Comparison of ENCODE assay signal across 27 mouse cellular contexts in the genomic region with DNA sequence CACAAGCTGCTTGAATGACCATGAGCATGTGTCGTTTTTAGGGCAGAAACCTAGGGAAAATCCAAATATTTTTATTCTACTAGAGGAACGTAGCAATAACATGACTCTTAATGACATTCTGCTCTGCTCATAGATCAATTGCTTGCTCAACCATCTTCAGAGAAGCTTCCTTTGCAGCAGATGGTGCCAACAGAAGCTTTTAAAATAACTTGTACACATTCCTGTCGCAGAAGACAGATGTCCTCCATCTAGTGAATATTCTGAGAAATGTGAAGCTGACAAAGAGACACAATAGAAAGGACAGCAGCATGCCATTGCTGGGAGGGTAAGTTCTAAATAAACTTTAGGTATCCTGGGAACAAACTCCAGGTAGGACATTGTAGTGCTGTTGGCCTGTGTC.
DNase-seq lines count a peak whose midpoint lies in the region; ATAC-seq and TF ChIP-seq lines count a peak whose summit lies in the region.
"Had no signal": no experiment of that assay in that cellular context is flagged by ENCODE, and none has a peak within 500 bp of the region (broad histone marks: within the 10 kb centered on the region; RNA-seq: fewer than 3 reads in every experiment).

No protein-coding gene starts in this region.

- 58% methylated on average over 3 of the region's 3 CpGs for WGBS in liver, embryonic 12.5 days (ENCODE audit: insufficient replicate concordance)
- 51% methylated on average over 3 of the region's 3 CpGs for WGBS in stomach, postnatal 0 days

- H3K9ac ChIP-seq in liver, embryonic 12.5 days, result no peak overlapping the region
- H3K9ac ChIP-seq in stomach, postnatal 0 days (ENCODE audit: low read length), result no peak overlapping the region
- H3K9ac ChIP-seq: forebrain, embryonic 13.5 days; heart, embryonic 12.5 days; hindbrain, embryonic 15.5 days; liver, embryonic 15.5 days; lung, embryonic 14.5 days had no signal

- H3K4me3 ChIP-seq in liver, embryonic 12.5 days, result no peak overlapping the region
- H3K4me3 ChIP-seq in stomach, postnatal 0 days (ENCODE audit: low read depth, low read length), result no peak overlapping the region
- H3K4me3 ChIP-seq: forebrain, embryonic 13.5 days; heart, adult 2 months; heart, embryonic 12.5 days; hindbrain, embryonic 15.5 days; liver, embryonic 15.5 days had no signal

- H3K4me1 ChIP-seq in liver, embryonic 12.5 days, result no peaks in the 10 kb centered on the region
- no peaks in the 10 kb centered on the region for H3K4me1 ChIP-seq in stomach, postnatal 0 days (replicated peaks; ENCODE audit: control insufficient read depth, insufficient read depth)
- H3K4me1 ChIP-seq: forebrain, embryonic 13.5 days; heart, embryonic 12.5 days; hindbrain, embryonic 15.5 days; liver, embryonic 15.5 days had no signal

- no peaks in the 10 kb centered on the region for H3K36me3 ChIP-seq in liver, embryonic 12.5 days
- H3K36me3 ChIP-seq in stomach, postnatal 0 days (ENCODE audit: control insufficient read depth, insufficient read depth, low read length), result no peaks in the 10 kb centered on the region
- H3K36me3 ChIP-seq: heart, embryonic 12.5 days; hindbrain, embryonic 15.5 days; liver, embryonic 15.5 days had no signal

- no peak overlapping the region for H3K27ac ChIP-seq in liver, embryonic 12.5 days
- H3K27ac ChIP-seq in stomach, postnatal 0 days (replicated peaks), result no peak overlapping the region
- H3K27ac ChIP-seq: forebrain, embryonic 13.5 days; heart, adult 2 months; hindbrain, embryonic 15.5 days; liver, embryonic 15.5 days had no signal

- no peak for TF ChIP-seq CTCF in stomach, postnatal 0 days (IDR thresholded peaks at IDR 0.05; ENCODE audit: low read depth)

- DNase-seq in frontal cortex, postnatal 14 days (ENCODE audit: low spot score in 2 of 2), result no peak
- DNase-seq in left cerebral cortex, adult 9 months (ENCODE audit: low spot score in 2 of 2), result peak; percentile 8 to 11
- no peak for DNase-seq in left cerebral cortex, postnatal 4 days
- peak; percentile 2 to 43 for DNase-seq in frontal cortex, postnatal 36 days (ENCODE audit: low spot score in 2 of 2)
- DNase-seq in left cerebral cortex, postnatal 25 days (ENCODE audit: low spot score in 2 of 2), result peak; percentile 13 to 81
- no peak for DNase-seq in stomach, postnatal 0 days (ENCODE audit: low spot score)
- DNase-seq: adrenal gland, adult 2 months; cerebellum, adult 8-10 months; cerebellum, postnatal 25 days; heart, adult 2 months; kidney, adult 11 months; kidney, postnatal 14 days; liver; lung, embryonic 14.5 days; lung, postnatal 14 days; midbrain, embryonic 14.5 days; retina, postnatal 1 day; spleen, adult 18-20 months had no signal

- no peak for TF ChIP-seq EP300 in stomach, postnatal 0 days (optimal IDR thresholded peaks at IDR 0.05)

- peak; percentile 93 for ATAC-seq in frontal cortex, adult (ENCODE audit: low TSS enrichment)
- no peak for ATAC-seq in liver, embryonic 12.5 days
- ATAC-seq in stomach, postnatal 0 days (ENCODE audit: low FRiP score, low TSS enrichment), result no peak
- ATAC-seq: activated CD4-positive, CD25-positive, alpha-beta regulatory T cell, adult 4 months; forebrain, embryonic 13.5 days; inflammation-experienced regulatory T-cells, adult 6 months had no signal

- no peaks in the 10 kb centered on the region for H3K9me3 ChIP-seq in liver, embryonic 12.5 days (replicated peaks)
- H3K9me3 ChIP-seq in stomach, postnatal 0 days (ENCODE audit: control insufficient read depth, low read length), result no peaks in the 10 kb centered on the region
- H3K9me3 ChIP-seq: forebrain, embryonic 13.5 days; heart, embryonic 12.5 days; hindbrain, embryonic 15.5 days; liver, embryonic 15.5 days had no signal

- intact Hi-C loops in left cerebral cortex, postnatal 4 days (cut with DNase I), result no loop called here
- intact Hi-C loops in left cerebral cortex, postnatal 25 days (cut with DNase I), result loop anchor here (10.0 kb wide), 1 partner anchor 186 kb away; no protein-coding TSS in a partner anchor

- no peaks in the 10 kb centered on the region for H3K27me3 ChIP-seq in liver, embryonic 12.5 days (replicated peaks)
- no peaks in the 10 kb centered on the region for H3K27me3 ChIP-seq in stomach, postnatal 0 days (ENCODE audit: control insufficient read depth, insufficient read depth, low read length)
- H3K27me3 ChIP-seq: CH12.LX; forebrain, embryonic 13.5 days; heart, embryonic 12.5 days; hindbrain, embryonic 15.5 days; liver, embryonic 15.5 days had no signal

- no peak overlapping the region for H3K4me2 ChIP-seq in liver, embryonic 12.5 days
- no peak overlapping the region for H3K4me2 ChIP-seq in stomach, postnatal 0 days (replicated peaks; ENCODE audit: low read depth)
- H3K4me2 ChIP-seq: forebrain, embryonic 13.5 days; heart, embryonic 12.5 days; hindbrain, embryonic 15.5 days; liver, embryonic 15.5 days; lung, embryonic 14.5 days had no signal

Comparison
In these comparisons a context has a peak if more than half of its experiments do, and no peak if none do; other contexts are left out.
1. DNase-seq: peak in left cerebral cortex, adult 9 months (2 of 2), frontal cortex, postnatal 36 days (2 of 2) and left cerebral cortex, postnatal 25 days (2 of 2); none in frontal cortex, postnatal 14 days (0 of 2), left cerebral cortex, postnatal 4 days (single experiment) and stomach, postnatal 0 days (single experiment).